ENCODE assay signal across 26 mouse cellular contexts in the genomic region with DNA sequence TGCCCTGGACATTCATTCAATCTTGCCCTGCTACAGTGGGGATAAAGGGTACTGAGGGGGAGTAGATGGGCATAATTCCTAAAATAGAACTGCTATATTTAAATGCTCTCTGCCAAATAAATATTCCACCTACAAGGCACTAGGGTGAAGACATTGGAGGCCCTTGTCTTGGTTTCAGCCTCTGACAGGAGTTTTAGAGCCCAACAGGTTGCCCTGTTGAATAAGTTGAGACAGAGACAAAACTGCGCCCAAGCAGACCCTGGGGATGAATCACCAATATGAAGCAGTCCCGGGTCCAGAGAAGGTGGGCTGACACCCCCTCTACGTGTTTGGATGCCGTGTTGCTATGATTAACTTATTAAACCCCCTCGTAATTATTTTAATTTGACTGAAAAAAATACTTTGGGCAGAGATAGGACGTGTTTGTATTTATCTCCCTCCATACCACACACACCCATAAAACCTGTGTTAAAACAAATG. TPM values are rescaled to one million over a fixed set of nuclear protein-coding genes. Genes with fewer than 3 reads are reported as not detected.
DNase-seq lines count a peak whose midpoint lies in the region; ATAC-seq and TF ChIP-seq lines count a peak whose summit lies in the region.
"Had no signal": no experiment of that assay in that cellular context is flagged by ENCODE, and none has a peak within 500 bp of the region (broad histone marks: within the 10 kb centered on the region; RNA-seq: fewer than 3 reads in every experiment).

No protein-coding gene starts in this region.

- WGBS in hindbrain, embryonic 10.5 days = 4% methylated on average over 6 of the region's 6 CpGs
- WGBS in hindbrain, postnatal 0 days = 25% methylated on average over 6 of the region's 6 CpGs
- WGBS in forebrain, embryonic 13.5 days = 2% methylated on average over 6 of the region's 6 CpGs
- WGBS in midbrain, embryonic 11.5 days = 5% methylated on average over 6 of the region's 6 CpGs

- no peaks in the 10 kb centered on the region for H3K36me3 ChIP-seq in hindbrain, embryonic 10.5 days
- H3K36me3 ChIP-seq in hindbrain, postnatal 0 days (ENCODE audit: insufficient read depth, low read length) = no peaks in the 10 kb centered on the region
- no peaks in the 10 kb centered on the region for H3K36me3 ChIP-seq in forebrain, embryonic 13.5 days (ENCODE audit: poor library complexity, severe bottlenecking)
- no peaks in the 10 kb centered on the region for H3K36me3 ChIP-seq in midbrain, embryonic 11.5 days (ENCODE audit: control insufficient read depth, insufficient read depth, low read length)
- H3K36me3 ChIP-seq: embryonic facial prominence, embryonic 12.5 days had no signal

- H3K27me3 ChIP-seq in hindbrain, embryonic 10.5 days (ENCODE audit: insufficient read depth, poor library complexity, severe bottlenecking) = peaks cover 99% of the 10 kb centered on the region
- peaks cover 69% of the 10 kb centered on the region for H3K27me3 ChIP-seq in hindbrain, postnatal 0 days (ENCODE audit: insufficient read depth, low read length)
- H3K27me3 ChIP-seq in forebrain, embryonic 13.5 days = peaks cover 99% of the 10 kb centered on the region
- H3K27me3 ChIP-seq in midbrain, embryonic 11.5 days (ENCODE audit: control insufficient read depth, insufficient read depth, low read length) = peaks cover 90% of the 10 kb centered on the region
- H3K27me3 ChIP-seq: CH12.LX had no signal

- no peak for ATAC-seq in hindbrain, postnatal 0 days
- ATAC-seq in forebrain, embryonic 13.5 days = no peak
- no peak for ATAC-seq in midbrain, embryonic 11.5 days (ENCODE audit: low FRiP score)
- ATAC-seq: liver, postnatal 0 days had no signal

- peaks cover 97% of the 10 kb centered on the region for H3K4me1 ChIP-seq in hindbrain, embryonic 10.5 days (replicated peaks)
- no peaks in the 10 kb centered on the region for H3K4me1 ChIP-seq in hindbrain, postnatal 0 days (ENCODE audit: insufficient read depth, low read length)
- H3K4me1 ChIP-seq in forebrain, embryonic 13.5 days = peaks cover 37% of the 10 kb centered on the region
- peaks cover 12% of the 10 kb centered on the region for H3K4me1 ChIP-seq in midbrain, embryonic 11.5 days (ENCODE audit: control insufficient read depth, insufficient read depth, low read length)

- H3K27ac ChIP-seq in hindbrain, embryonic 10.5 days = peak overlapping the region; percentile 93
- H3K27ac ChIP-seq in hindbrain, postnatal 0 days = no peak overlapping the region
- peak overlapping the region; percentile 86 for H3K27ac ChIP-seq in forebrain, embryonic 13.5 days
- peak overlapping the region; percentile 62 for H3K27ac ChIP-seq in midbrain, embryonic 11.5 days (ENCODE audit: low read depth, low read length)
- H3K27ac ChIP-seq: embryonic facial prominence, embryonic 12.5 days; layer of hippocampus, adult 2 months had no signal

- H3K9me3 ChIP-seq in hindbrain, embryonic 10.5 days = no peaks in the 10 kb centered on the region
- no peaks in the 10 kb centered on the region for H3K9me3 ChIP-seq in hindbrain, postnatal 0 days (ENCODE audit: low read length)
- no peaks in the 10 kb centered on the region for H3K9me3 ChIP-seq in forebrain, embryonic 13.5 days (replicated peaks)
- no peaks in the 10 kb centered on the region for H3K9me3 ChIP-seq in midbrain, embryonic 11.5 days (ENCODE audit: control insufficient read depth, low read length)
- H3K9me3 ChIP-seq: embryonic facial prominence, embryonic 12.5 days had no signal

- peak; percentile 43 for DNase-seq in hindbrain, embryonic 10.5 days (ENCODE audit: low spot score)
- DNase-seq in hindbrain, postnatal 0 days (ENCODE audit: low spot score) = no peak
- peak; percentile 53 for DNase-seq in embryo, embryonic 10.5 days (ENCODE audit: low spot score)
- DNase-seq in midbrain, embryonic 11.5 days (ENCODE audit: low spot score, missing footprints) = no peak
- DNase-seq in ovary, postnatal 36 days (ENCODE audit: low spot score) = no peak
- no peak for DNase-seq in right cerebral cortex, postnatal 10 days (ENCODE audit: low spot score in 2 of 2)
- DNase-seq in testis, postnatal 10 days (ENCODE audit: low spot score) = no peak
- DNase-seq: adrenal gland, postnatal 36 days; cerebellum, adult 11-12 months; cerebellum, postnatal 14 days; kidney, adult 8-10 months; kidney, postnatal 14 days; layer of hippocampus, postnatal 36 days; liver, postnatal 0 days; lung, postnatal 14 days; thymus, postnatal 25 days had no signal

- no peak for TF ChIP-seq CTCF in hindbrain, postnatal 0 days (IDR thresholded peaks at IDR 0.05; ENCODE audit: low read depth)

- no peak overlapping the region for H3K9ac ChIP-seq in hindbrain, postnatal 0 days (replicated peaks; ENCODE audit: low read length)
- no peak overlapping the region for H3K9ac ChIP-seq in forebrain, embryonic 13.5 days
- H3K9ac ChIP-seq in midbrain, embryonic 11.5 days (ENCODE audit: low read length) = peak overlapping the region; percentile 11; the same call in 1 of the 2 replicates
- H3K9ac ChIP-seq: embryonic facial prominence, embryonic 12.5 days; liver, postnatal 0 days had no signal

- peak overlapping the region; percentile 58 for H3K4me3 ChIP-seq in hindbrain, embryonic 10.5 days
- H3K4me3 ChIP-seq in hindbrain, postnatal 0 days (ENCODE audit: low read length) = no peak overlapping the region
- H3K4me3 ChIP-seq in forebrain, embryonic 13.5 days = no peak overlapping the region
- H3K4me3 ChIP-seq in midbrain, embryonic 11.5 days (ENCODE audit: low read depth, low read length) = no peak overlapping the region
- H3K4me3 ChIP-seq: embryonic facial prominence, embryonic 12.5 days; erythroblast, embryonic 14.5 days; layer of hippocampus, adult 2 months; megakaryocyte, embryonic 14.5 days; myocyte had no signal

- H3K4me2 ChIP-seq in hindbrain, postnatal 0 days (ENCODE audit: low read depth, low read length) = no peak overlapping the region
- H3K4me2 ChIP-seq in forebrain, embryonic 13.5 days = peak overlapping the region; percentile 65; the same call in 1 of the 2 replicates
- peak overlapping the region; percentile 69 for H3K4me2 ChIP-seq in midbrain, embryonic 11.5 days
- H3K4me2 ChIP-seq: embryonic facial prominence, embryonic 12.5 days; heart, embryonic 11.5 days had no signal

RNA-seq across cellular contexts. Expression of a gene that starts 37.5 kb away (rescaled TPM):
- polyA plus RNA-seq in hindbrain, embryonic 10.5 days (2016; fragmentation: Nextera tagmentation; extraction: Ambion mirVana) = 83.4 and 86.4 TPM in 2 replicates
- total RNA-seq in hindbrain, postnatal 0 days (2014; rRNA removed) = 33.2 and 43.1 TPM in 2 replicates
- 74.2 and 75.4 TPM in 2 replicates for polyA plus RNA-seq in hindbrain, postnatal 0 days (2015; fragmentation: Nextera tagmentation; extraction: Ambion mirVana)
- 97.9 and 132 TPM in 2 replicates for polyA plus RNA-seq in forebrain, embryonic 13.5 days (2015; fragmentation: Nextera tagmentation; extraction: Ambion mirVana)
- 114 and 122 TPM in 2 replicates for polyA plus RNA-seq in midbrain, embryonic 11.5 days (2014; fragmentation: Nextera tagmentation; extraction: Ambion mirVana)
- total RNA-seq: CH12.LX; MEL; neutrophil, adult 5-6 weeks had no signal
- polyA plus RNA-seq: erythroblast, embryonic 14.5 days had no signal

Comparison
In these comparisons a context has a peak if more than half of its experiments do, and no peak if none do; other contexts are left out.
1. DNase-seq: peak in hindbrain, embryonic 10.5 days (single experiment) and embryo, embryonic 10.5 days (single experiment); none in hindbrain, postnatal 0 days (single experiment), midbrain, embryonic 11.5 days (single experiment), ovary, postnatal 36 days (single experiment), right cerebral cortex, postnatal 10 days (0 of 2) and testis, postnatal 10 days (single experiment).